Mouse (Mus musculus): Measurements from ENCODE around the gene Adat1. TPM values are rescaled to one million over a fixed set of nuclear protein-coding genes. Genes with fewer than 3 reads are reported as not detected.

Gene Adat1
- polyA plus RNA-seq, 1 experiment from 2014 or later: 10.8 TPM

GRCm38 (mm10) chr8:111951317-111951716 lies 40.8 kb downstream of the Adat1 start:
- no peak overlapping the region for H3K4me3 ChIP-seq (ENCODE audit: low read length)
- no peaks in the 10 kb centered on the region for H3K9me3 ChIP-seq (ENCODE audit: control insufficient read depth, low read length)
- no peak for ATAC-seq (ENCODE audit: low FRiP score, low TSS enrichment)
- H3K4me2 ChIP-seq (replicated peaks; ENCODE audit: low read depth, low read length): no peak overlapping the region
- H3K27ac ChIP-seq (ENCODE audit: low read depth, low read length): no peak overlapping the region
- whole genome bisulfite sequencing: 95% methylated on average over 7 of the region's 7 CpGs
- no peaks in the 10 kb centered on the region for H3K27me3 ChIP-seq (ENCODE audit: control insufficient read depth, insufficient read depth, low read length)
- no peak overlapping the region for H3K9ac ChIP-seq (ENCODE audit: low read depth, low read length)
- H3K36me3 ChIP-seq (ENCODE audit: control insufficient read depth, insufficient read depth, low read length): peaks cover 44% of the 10 kb centered on the region
- H3K4me1 ChIP-seq (ENCODE audit: control insufficient read depth, insufficient read depth, low read length): no peaks in the 10 kb centered on the region

- WGBS: 88% methylated on average over 3 of the region's 3 CpGs
- Histone ChIP-seq H3K27ac (ENCODE audit: low read depth, low read length) (no peak overlapping the region), H3K36me3 (ENCODE audit: control insufficient read depth, insufficient read depth, low read length) (peaks cover 47% of the 10 kb centered on the region), H3K9me3 (ENCODE audit: control insufficient read depth, low read length) (no peaks in the 10 kb centered on the region), H3K9ac (ENCODE audit: low read depth, low read length) (no peak overlapping the region), H3K4me3 (ENCODE audit: low read length) (no peak overlapping the region), H3K4me2 (replicated peaks; ENCODE audit: low read depth, low read length) (no peak overlapping the region), H3K27me3 (ENCODE audit: control insufficient read depth, insufficient read depth, low read length) (no peaks in the 10 kb centered on the region), H3K4me1 (ENCODE audit: control insufficient read depth, insufficient read depth, low read length) (no peaks in the 10 kb centered on the region)
- ATAC-seq (ENCODE audit: low FRiP score, low TSS enrichment): no peak
These were observed 41.3 kb downstream of the Adat1 start for GRCm38 (mm10) chr8:111950846-111951245.

- Histone ChIP-seq H3K9ac (ENCODE audit: low read depth, low read length) (no peak overlapping the region), H3K9me3 (ENCODE audit: control insufficient read depth, low read length) (no peaks in the 10 kb centered on the region), H3K4me1 (ENCODE audit: control insufficient read depth, insufficient read depth, low read length) (no peaks in the 10 kb centered on the region), H3K27me3 (ENCODE audit: control insufficient read depth, insufficient read depth, low read length) (no peaks in the 10 kb centered on the region), H3K4me3 (ENCODE audit: low read length) (no peak overlapping the region), H3K27ac (ENCODE audit: low read depth, low read length) (no peak overlapping the region), H3K36me3 (ENCODE audit: control insufficient read depth, insufficient read depth, low read length) (peaks cover 54% of the 10 kb centered on the region), H3K4me2 (replicated peaks; ENCODE audit: low read depth, low read length) (no peak overlapping the region)
- WGBS: 88% methylated on average over 8 of the region's 8 CpGs
- no peak for ATAC-seq (ENCODE audit: low FRiP score, low TSS enrichment)
These were observed 44.1 kb downstream of the Adat1 start for GRCm38 (mm10) chr8:111947954-111948353.

- Histone ChIP-seq H3K4me1 (ENCODE audit: control insufficient read depth, insufficient read depth, low read length) (no peaks in the 10 kb centered on the region), H3K9me3 (ENCODE audit: control insufficient read depth, low read length) (no peaks in the 10 kb centered on the region), H3K36me3 (ENCODE audit: control insufficient read depth, insufficient read depth, low read length) (peaks cover 57% of the 10 kb centered on the region), H3K9ac (ENCODE audit: low read depth, low read length) (no peak overlapping the region), H3K27ac (ENCODE audit: low read depth, low read length) (no peak overlapping the region), H3K4me3 (ENCODE audit: low read length) (no peak overlapping the region), H3K27me3 (ENCODE audit: control insufficient read depth, insufficient read depth, low read length) (no peaks in the 10 kb centered on the region), H3K4me2 (replicated peaks; ENCODE audit: low read depth, low read length) (no peak overlapping the region)
- WGBS: 87% methylated on average over 2 of the region's 2 CpGs
- ATAC-seq (ENCODE audit: low FRiP score, low TSS enrichment): no peak
These were observed 45.0 kb downstream of the Adat1 start for GRCm38 (mm10) chr8:111947144-111947543.

GRCm38 (mm10) chr8:111943544-111943943 lies 48.6 kb downstream of the Adat1 start:
- Histone ChIP-seq H3K4me2 (replicated peaks; ENCODE audit: low read depth, low read length) (no peak overlapping the region), H3K27me3 (ENCODE audit: control insufficient read depth, insufficient read depth, low read length) (no peaks in the 10 kb centered on the region), H3K36me3 (ENCODE audit: control insufficient read depth, insufficient read depth, low read length) (peaks cover 47% of the 10 kb centered on the region), H3K4me3 (ENCODE audit: low read length) (no peak overlapping the region), H3K9me3 (ENCODE audit: control insufficient read depth, low read length) (no peaks in the 10 kb centered on the region), H3K9ac (ENCODE audit: low read depth, low read length) (no peak overlapping the region), H3K4me1 (ENCODE audit: control insufficient read depth, insufficient read depth, low read length) (peaks cover 11% of the 10 kb centered on the region), H3K27ac (ENCODE audit: low read depth, low read length) (no peak overlapping the region)
- ATAC-seq (ENCODE audit: low FRiP score, low TSS enrichment): no peak
- 100% methylated on average over 2 of the region's 2 CpGs for WGBS

- no peaks in the 10 kb centered on the region for H3K27me3 ChIP-seq (ENCODE audit: control insufficient read depth, insufficient read depth, low read length)
- no peaks in the 10 kb centered on the region for H3K9me3 ChIP-seq (ENCODE audit: control insufficient read depth, low read length)
- peaks cover 32% of the 10 kb centered on the region for H3K36me3 ChIP-seq (ENCODE audit: control insufficient read depth, insufficient read depth, low read length)
- ATAC-seq (ENCODE audit: low FRiP score, low TSS enrichment): peak; percentile 44; the same call in 1 of the 2 replicates
- peaks cover 11% of the 10 kb centered on the region for H3K4me1 ChIP-seq (ENCODE audit: control insufficient read depth, insufficient read depth, low read length)
- WGBS: under 1% methylated on average over 21 of the region's 23 CpGs
- H3K4me2 ChIP-seq (replicated peaks; ENCODE audit: low read depth, low read length): peak overlapping the region; percentile 91
- peak overlapping the region; percentile 69; the same call in 1 of the 2 replicates for H3K27ac ChIP-seq (ENCODE audit: low read depth, low read length)
- peak overlapping the region; percentile 95 for H3K4me3 ChIP-seq (ENCODE audit: low read length)
- peak overlapping the region; percentile 82 for H3K9ac ChIP-seq (ENCODE audit: low read depth, low read length)
These were observed 51.0 kb downstream of the Adat1 start for GRCm38 (mm10) chr8:111941101-111941454.

- H3K4me1 ChIP-seq (ENCODE audit: control insufficient read depth, insufficient read depth, low read length): peaks cover 11% of the 10 kb centered on the region
- no peaks in the 10 kb centered on the region for H3K27me3 ChIP-seq (ENCODE audit: control insufficient read depth, insufficient read depth, low read length)
- peak within 1 kb of the TSS; percentile 95 for H3K4me3 ChIP-seq (ENCODE audit: low read length)
- no peaks in the 10 kb centered on the region for H3K9me3 ChIP-seq (ENCODE audit: control insufficient read depth, low read length)
- H3K4me2 ChIP-seq (replicated peaks; ENCODE audit: low read depth, low read length): peak within 1 kb of the TSS; percentile 91
- H3K27ac ChIP-seq (ENCODE audit: low read depth, low read length): peak within 1 kb of the TSS; percentile 69
- H3K36me3 ChIP-seq (ENCODE audit: control insufficient read depth, insufficient read depth, low read length): peaks cover 26% of the 10 kb centered on the region
- H3K9ac ChIP-seq (ENCODE audit: low read depth, low read length): peak within 1 kb of the TSS; percentile 82
- under 1% methylated on average over 65 of the region's 65 CpGs for WGBS
- ATAC-seq (ENCODE audit: low FRiP score, low TSS enrichment): peak; percentile 98
These were observed 51.7 kb downstream of the Adat1 start, which contains the start of gene Gabarapl2 for GRCm38 (mm10) chr8:111940171-111941100. Gene Gabarapl2, plus strand, starts transcription at chr8:111940703.

- Histone ChIP-seq H3K4me2 (replicated peaks; ENCODE audit: low read depth, low read length) (peak overlapping the region; percentile 75), H3K9me3 (ENCODE audit: control insufficient read depth, low read length) (no peaks in the 10 kb centered on the region), H3K27ac (ENCODE audit: low read depth, low read length) (peak overlapping the region; percentile 38; the same call in 1 of the 2 replicates), H3K9ac (ENCODE audit: low read depth, low read length) (peak overlapping the region; percentile 35; the same call in 1 of the 2 replicates), H3K27me3 (ENCODE audit: control insufficient read depth, insufficient read depth, low read length) (no peaks in the 10 kb centered on the region), H3K4me1 (ENCODE audit: control insufficient read depth, insufficient read depth, low read length) (peaks cover 11% of the 10 kb centered on the region), H3K36me3 (ENCODE audit: control insufficient read depth, insufficient read depth, low read length) (peaks cover 19% of the 10 kb centered on the region), H3K4me3 (ENCODE audit: low read length) (peak overlapping the region; percentile 95)
- ATAC-seq (ENCODE audit: low FRiP score, low TSS enrichment): peak; percentile 78
- WGBS: 8% methylated on average over 10 of the region's 10 CpGs
These were observed 52.5 kb downstream of the Adat1 start for GRCm38 (mm10) chr8:111939516-111940142.

Measured in kidney, embryonic 14.5 days (tissue).